Mouse (Mus musculus) gastrocnemius, adult 18-20 months (tissue): ENCODE data around the gene Nbas. TPM values are rescaled to one million over a fixed set of nuclear protein-coding genes. Genes with fewer than 3 reads are reported as not detected.

Source experiments
- DNase-seq: peaks from one replicate; pipeline ENCODE4 v3.0.0; 2021; ENCODE audit warnings: low spot score
- long read RNA-seq, 2 experiments: library from polyadenylated mRNA; stranded (forward); transcript quantifications; one replicate each; pipeline ENCODE4 v2.0.0; 2021
- total RNA-seq, 2 experiments: library from RNA; stranded (reverse); gene quantifications; 2 replicates each; pipeline ENCODE4 v1.2.3; 2021

Nbas gene
- 10 to 100 TPM; 21.2 to 24.2 TPM for total RNA-seq
- long read RNA-seq, experiment 1, full-length matches to known transcripts: 3 of 19 reads
- long read RNA-seq, experiment 1, partial matches to known transcripts: 10 of 19 reads
- long read RNA-seq, experiment 1, other reads (novel, unspliced or antisense): 6 of 19 reads
- long read RNA-seq, experiment 2, partial matches to known transcripts: 9 of 14 reads
- long read RNA-seq, experiment 2, other reads (novel, unspliced or antisense): 5 of 14 reads

DNA sequence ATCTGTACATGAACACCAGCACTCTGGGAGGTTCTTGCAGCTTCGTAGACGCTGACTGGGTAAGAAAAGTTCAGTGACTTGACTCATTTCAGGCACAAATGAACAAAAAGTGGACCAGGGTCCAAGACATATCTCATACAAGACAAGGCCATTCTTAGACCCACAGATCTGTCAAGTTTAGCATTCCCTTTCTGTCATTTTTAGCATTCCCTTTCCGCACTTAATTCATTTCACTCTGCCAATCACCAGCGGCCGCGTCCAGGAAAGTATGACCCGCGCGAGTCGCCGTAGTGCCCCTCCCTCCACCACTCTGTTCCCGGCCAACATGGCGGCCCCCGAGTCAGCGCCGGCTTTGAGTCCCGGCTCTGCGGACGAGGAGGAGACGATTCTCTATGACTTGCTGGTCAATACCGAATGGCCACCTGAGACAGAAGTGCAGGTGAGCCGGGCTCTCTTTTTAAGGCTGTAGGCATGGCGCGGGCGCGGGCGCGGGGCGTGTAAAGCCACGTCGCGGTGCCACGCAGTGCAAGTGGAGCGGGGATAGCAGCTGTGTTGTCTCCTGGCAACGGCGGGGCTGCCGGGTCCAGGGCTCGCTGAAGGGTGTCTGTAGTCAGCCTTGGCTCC, at the start of gene Nbas:
Nbas (plus strand) TSS at position 308 of the 624 bp plus-strand sequence.
- peak; percentile 86 for DNase-seq

- DNase-seq: no peak
Observed at GRCm38 (mm10) chr12:13242453-13242852, 26.5 kb upstream of the Nbas start.

DNA sequence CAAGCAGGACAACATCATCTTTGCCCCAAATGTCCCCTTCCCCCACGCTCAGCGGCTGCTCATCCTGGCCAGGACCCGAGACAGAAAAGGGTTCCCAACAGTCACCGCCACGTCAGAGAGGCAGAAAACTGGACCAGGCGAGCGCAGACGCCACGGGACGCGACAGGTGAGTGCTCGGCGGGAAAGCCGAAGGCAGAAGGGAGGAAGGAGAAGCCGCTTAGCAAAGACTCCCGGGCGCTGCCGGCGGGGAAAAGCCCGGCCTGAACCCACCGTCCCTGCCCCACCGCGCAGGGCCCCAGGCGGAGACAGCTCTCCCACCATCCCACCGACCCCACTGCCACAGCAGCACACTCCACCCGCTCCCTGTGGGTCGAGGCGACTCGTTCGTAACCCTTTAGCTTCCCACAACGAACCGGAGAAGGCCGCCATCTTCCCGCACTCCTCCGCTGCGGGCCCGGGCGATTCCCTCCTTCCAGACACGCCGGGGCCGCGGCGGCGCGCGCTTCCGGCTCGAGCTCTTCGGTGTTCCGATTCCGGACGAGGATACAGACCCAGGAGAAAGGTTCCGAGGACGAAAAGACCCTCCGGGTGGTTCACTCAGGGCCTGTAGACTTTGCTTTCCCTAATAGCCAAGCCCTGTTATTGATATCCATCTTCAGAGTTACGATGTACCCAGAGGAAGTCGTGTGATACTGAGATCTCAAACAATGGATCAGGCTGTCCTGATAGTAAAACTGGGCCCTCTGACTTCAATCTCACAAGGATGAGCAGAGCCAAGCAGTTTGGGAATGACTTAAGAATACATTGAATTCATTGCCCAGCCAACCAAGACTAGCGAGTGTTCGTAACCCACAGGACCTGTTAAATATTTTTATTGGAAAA, 20.0 kb upstream of the Nbas start, which contains the start of gene Ddx1:
Ddx1 (minus strand) TSS at position 523 of the 882 bp plus-strand sequence.
- DNase-seq: peak; percentile 81

DNA sequence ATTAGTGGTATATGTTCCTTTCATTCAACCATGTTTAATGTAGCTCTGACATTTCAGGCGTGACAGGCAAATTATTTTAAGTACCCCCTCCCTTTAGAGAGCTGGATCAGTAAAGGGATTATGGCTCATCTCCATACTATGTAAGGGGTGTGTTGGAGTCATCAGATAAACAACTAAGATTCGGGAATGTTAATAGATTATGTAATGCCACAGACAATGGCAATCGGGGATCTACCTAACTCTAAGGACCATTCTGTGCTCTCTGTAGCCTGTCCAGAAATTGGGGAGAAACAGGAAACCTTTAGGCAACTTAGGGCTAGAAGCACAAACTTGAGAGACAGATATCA, 19.4 kb upstream of the Nbas start:
- no peak for DNase-seq

DNA sequence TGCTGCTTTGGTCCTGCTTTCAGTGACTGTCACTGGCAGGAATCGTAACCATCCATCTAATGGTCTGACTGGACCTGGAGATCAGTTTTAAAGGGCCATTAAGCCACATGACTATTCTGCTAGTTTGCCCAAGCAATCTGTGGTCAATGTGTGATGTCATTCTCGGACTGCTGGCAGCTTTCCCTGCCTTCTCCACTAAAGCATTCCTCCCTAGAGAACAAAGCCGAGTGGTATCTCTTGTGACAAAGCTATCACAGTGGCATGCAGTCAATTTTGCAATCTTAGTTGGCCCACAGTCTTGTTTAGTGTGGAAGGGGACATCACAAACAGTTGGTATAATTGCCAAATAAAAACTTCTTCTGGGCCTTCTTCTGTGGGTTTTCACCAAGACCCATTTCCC, 13.9 kb upstream of the Nbas start:
- DNase-seq: no peak

GRCm38 (mm10) chr12:13255701-13256100, 13.2 kb upstream of the Nbas start:
- no peak for DNase-seq

DNA sequence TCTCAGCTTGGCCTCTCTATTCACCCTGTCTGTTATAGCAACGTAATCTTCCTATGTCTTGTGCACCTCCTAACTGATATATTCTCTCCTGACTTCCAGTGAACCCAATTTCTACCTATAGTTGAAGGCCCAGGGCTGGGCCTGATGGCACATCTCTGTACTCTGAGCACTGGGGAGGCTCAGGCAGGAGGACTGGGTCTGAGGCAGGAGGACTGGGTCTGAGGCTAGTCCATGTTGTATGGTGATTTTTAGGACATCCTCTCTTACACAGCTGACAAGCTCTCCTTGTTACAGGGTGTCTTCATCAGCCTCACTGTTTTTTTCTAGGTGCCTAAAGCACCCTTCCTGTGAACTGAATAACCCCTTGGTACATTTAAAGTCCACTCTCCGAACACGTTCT, 521 bp upstream of the Nbas start:
- no peak for DNase-seq

- no peak for DNase-seq
Observed at GRCm38 (mm10) chr12:13269570-13270390, 847 bp downstream of the Nbas start.

DNA sequence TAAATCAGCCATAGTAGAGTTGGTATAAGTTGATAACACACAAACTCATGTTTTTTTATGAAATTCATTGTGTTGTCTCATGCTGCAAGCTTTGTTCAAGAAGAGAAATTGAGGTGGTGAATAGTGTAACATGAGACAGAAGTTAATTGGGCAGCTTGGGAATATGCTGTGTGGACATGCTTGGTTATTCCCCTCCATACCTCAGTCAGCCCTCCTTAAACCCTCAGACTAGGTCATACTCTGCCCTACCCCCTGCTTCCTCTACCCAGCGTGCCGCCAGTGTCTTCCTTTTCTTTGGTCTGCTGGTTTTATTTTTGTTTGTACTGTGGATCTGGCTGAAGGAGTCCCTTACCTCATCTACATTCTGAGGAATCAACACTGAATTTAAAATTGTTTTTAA, 22.5 kb downstream of the Nbas start:
- no peak for DNase-seq

DNA sequence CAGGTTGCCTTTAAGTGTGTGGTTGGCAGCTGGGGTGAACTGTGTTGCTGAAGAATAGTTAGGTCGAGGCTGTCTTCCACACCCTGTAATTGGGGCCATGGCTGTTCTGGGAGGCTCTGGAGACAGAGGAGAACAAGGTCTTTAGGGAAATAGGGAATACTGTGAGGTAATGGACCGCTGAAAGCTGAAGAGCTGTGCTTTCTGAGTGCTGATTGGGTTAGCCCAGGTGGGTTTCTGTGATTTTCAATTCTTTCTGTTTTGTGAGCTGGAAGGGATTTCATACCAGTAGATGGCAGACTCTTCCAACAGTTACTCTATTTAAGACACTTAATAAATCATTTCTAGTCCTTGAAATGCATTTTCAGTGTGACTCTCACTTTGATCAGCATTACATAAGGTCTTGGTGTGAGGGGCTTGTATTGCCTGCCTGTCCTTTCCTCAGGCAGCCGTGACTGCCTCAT, 24.5 kb downstream of the Nbas start:
- no peak for DNase-seq

- no peak for DNase-seq
Observed at GRCm38 (mm10) chr12:13303037-13303436, 34.1 kb downstream of the Nbas start.

GRCm38 (mm10) chr12:13313966-13314365, 45.0 kb downstream of the Nbas start:
- DNase-seq: no peak

DNA sequence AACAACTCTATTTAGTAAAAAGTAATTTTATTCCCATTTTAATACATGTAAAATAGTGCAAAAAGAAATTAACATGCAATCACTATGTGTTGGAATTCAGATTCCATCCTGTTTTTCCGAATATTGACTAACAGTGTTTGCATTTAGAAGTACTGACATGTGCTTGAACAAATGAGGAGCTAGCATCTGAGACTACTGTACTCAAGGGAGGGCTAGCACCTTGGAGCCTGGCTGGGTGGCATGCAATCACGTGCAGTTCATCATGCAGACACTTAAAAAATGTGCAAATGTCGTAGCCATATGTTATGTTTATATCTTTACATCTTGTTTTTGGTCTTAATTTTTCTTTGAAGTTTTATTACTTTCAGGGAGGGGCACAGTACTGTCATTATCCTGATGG, 45.5 kb downstream of the Nbas start:
- DNase-seq: no peak

DNA sequence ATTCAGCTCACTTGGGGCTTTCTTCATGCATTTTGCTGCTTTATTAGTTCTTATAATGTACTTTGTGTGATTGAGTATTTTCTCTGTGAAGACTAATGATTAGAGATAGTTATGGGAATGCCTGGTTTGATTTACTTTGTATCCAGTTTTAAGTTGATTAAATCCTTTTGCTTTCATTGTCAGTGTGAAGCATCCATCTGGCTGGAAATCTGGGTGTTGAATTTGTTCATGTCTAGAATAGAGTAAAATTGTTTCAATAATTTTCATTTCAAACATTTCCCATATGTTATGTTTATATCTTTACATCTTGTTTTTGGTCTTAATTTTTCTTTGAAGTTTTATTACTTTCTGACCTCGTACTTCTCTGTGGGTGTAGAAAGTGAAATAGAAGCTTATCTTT, 46.1 kb downstream of the Nbas start:
- DNase-seq: no peak

DNA sequence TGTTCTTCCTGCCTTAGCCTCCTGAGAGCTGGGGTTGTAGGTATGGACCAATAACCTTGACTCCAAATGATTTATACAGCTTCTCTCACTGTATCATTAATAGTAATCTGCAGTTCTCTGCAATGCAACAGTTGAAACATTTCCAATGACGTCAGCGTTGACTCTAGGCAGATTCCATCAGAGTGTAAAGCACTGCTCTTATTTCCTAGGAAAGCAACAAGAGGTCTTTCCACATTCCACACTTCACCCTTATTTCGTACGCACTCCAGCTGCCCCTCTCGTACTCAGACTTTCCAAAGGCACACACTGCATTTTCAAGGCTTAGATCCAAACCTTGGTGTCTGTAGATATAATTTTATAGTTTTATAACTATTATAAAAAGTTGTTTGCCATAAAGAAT, 73.6 kb downstream of the Nbas start:
- no peak for DNase-seq

DNA sequence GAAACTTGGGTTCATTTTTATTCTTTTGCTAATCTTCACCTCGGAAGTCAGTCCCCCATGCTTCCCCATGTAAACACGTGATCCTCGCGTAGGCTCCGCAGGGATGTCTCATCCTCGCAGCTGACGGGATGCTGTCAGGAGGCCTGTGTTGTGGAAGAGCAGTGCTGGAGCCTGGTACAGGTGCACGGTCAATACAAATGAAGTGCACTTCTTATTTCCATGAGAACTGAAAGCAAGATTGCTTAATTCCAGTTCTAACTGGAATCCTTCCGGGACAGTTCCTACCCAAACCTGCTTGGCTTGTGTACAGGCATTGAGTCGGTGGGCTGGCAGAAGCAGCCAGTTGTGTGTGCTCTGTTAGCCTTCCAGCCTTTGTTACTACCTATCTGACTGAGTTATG, 87.3 kb downstream of the Nbas start:
- DNase-seq: no peak

DNA sequence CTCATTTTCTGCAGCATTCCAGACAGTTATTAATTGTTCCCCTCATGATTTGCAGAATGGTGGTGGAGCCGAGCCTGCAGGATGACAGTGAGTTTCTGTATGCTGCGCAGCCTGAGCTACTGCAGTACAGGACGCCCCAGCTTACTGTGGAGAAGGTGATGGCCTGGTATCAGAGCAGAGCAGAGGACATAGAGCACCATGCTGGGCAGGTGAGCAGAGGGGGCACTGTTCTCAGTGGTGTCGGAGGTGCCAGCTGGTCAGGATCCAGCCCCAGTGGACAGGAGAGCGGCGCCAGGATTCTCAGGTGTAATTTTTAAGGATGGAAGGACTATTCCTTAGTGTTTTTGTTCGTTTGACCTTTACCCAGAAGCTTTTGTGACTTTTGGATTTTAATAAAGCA, 87.8 kb downstream of the Nbas start:
- DNase-seq: no peak

GRCm38 (mm10) chr12:13357229-13357628, 88.3 kb downstream of the Nbas start:
- DNase-seq: no peak

DNA sequence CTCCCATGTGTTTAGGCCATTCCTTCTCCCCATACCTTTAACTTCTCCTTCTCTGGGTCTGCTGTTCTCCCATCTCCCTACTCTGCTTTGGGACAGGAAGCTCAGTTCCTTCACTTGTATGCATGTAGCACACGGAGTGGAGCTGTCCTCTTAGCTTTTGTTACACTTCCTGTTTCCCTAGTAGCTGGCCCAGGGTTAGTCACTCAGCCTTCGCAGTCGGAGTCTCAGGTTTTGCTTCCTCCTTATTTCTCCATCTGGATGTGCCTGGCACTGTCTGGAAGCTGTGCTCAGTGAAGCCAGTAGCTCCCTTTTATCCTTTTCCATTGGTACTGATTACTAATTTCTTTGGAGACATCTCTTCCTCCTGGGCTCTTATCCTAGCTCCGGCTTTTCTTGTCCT, 89.9 kb downstream of the Nbas start:
- DNase-seq: no peak

DNA sequence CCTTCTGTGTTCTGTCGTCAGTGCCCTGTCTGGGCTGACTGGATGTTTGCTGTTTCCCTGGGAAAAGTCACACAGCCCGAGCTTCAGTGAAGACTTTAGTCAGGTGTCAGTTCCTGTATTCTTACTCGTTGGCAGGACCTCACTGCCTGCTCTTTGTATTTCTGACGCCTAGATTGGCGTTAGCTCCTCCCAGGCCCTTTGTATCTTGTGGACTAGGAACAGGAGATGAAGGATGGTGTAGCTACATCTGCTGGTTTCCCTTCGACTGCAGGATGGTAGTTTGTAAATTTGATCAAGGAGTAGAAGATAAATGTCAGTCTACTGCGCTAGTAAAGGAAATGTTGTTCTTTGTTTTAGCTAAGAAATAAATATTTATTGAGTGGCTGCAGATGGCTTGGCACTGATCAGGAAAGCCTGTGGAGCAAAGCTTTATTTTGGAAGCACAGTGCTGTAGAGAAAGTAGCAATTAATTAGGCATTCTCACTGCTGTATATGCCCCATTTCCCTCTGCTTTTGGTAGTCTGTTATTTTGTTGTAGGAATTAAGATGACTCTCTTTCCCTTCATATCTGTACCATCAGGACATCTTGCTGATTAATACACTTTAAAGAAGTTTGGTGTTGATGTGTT, 91.4 kb downstream of the Nbas start:
- DNase-seq: no peak

- DNase-seq: no peak
Observed at GRCm38 (mm10) chr12:13381580-13381979, 112.6 kb downstream of the Nbas start.
